Mouse (Mus musculus) bone marrow macrophage, adult 2 months (primary cell): Measurements from ENCODE around the gene Trim46. TPM values are rescaled to one million over a fixed set of nuclear protein-coding genes. Genes with fewer than 3 reads are reported as not detected.

Source experiments
- H3K27ac ChIP-seq: 2 replicates; pipeline ENCODE4 v1.5.1; 2012; ENCODE audit warnings: low read depth, low read length; ENCODE audit not compliant: insufficient read depth
- H3K4me1 ChIP-seq: 2 replicates; pipeline ENCODE4 v1.6.1; 2012; ENCODE audit warnings: low read length; ENCODE audit not compliant: control insufficient read depth, insufficient read depth
- H3K4me3 ChIP-seq: 2 replicates; pipeline ENCODE4 v1.5.1; 2012; ENCODE audit warnings: mild to moderate bottlenecking, low read length, moderate library complexity; ENCODE audit not compliant: insufficient read depth
- CTCF ChIP-seq: IDR thresholded peaks from 2 replicates; pipeline ENCODE4 v1.5.1; 2012; ENCODE audit warnings: low read depth, mild to moderate bottlenecking, low read length, moderate library complexity
- POLR2A ChIP-seq: IDR thresholded peaks from 2 replicates; pipeline ENCODE4 v1.6.1; 2012; ENCODE audit warnings: mild to moderate bottlenecking, low read depth, low read length, borderline replicate concordance
- polyA plus RNA-seq: library from polyadenylated mRNA; stranded (reverse); fragments of >200 nt; gene quantifications from 2 replicates; pipeline ENCODE4 v1.2.4, GENCODE M21; 2012; ENCODE audit not compliant: missing spikeins, insufficient read depth, insufficient read length

Trim46 gene
- polyA plus RNA-seq, 1 experiment = 0.34 TPM

GRCm38 (mm10) chr3:89256177-89256576 lies 10.1 kb upstream of the Trim46 start:
- Histone ChIP-seq H3K4me1 (peaks cover 12% of the 10 kb centered on the region), H3K4me3 (no peak overlapping the region), H3K27ac (no peak overlapping the region)
- TF ChIP-seq POLR2A = no peak
- TF ChIP-seq CTCF = no peak

DNA sequence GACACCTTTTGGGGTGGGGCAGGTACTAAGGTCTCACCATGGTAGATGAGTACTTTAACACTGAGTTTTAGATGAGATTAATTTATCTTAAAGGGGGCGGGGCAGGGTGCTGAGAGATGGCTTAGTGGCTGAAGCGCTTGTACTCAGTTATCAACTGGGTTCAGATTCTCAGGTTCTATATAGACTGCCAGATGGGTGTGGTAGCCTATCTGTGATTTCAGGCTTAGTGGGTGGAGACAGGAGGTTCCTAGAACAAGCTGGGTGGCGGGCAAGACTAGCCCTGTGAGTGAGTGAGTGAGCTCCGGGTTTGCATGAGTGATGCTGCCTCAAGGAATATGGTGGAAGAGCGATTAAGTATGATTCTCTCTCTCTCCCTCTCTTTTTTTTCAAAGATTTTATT lies 8.9 kb upstream of the Trim46 start:
- Histone ChIP-seq H3K4me3 (no peak overlapping the region), H3K27ac (no peak overlapping the region), H3K4me1 (peaks cover 22% of the 10 kb centered on the region)
- TF ChIP-seq CTCF = no peak
- TF ChIP-seq POLR2A = no peak

DNA sequence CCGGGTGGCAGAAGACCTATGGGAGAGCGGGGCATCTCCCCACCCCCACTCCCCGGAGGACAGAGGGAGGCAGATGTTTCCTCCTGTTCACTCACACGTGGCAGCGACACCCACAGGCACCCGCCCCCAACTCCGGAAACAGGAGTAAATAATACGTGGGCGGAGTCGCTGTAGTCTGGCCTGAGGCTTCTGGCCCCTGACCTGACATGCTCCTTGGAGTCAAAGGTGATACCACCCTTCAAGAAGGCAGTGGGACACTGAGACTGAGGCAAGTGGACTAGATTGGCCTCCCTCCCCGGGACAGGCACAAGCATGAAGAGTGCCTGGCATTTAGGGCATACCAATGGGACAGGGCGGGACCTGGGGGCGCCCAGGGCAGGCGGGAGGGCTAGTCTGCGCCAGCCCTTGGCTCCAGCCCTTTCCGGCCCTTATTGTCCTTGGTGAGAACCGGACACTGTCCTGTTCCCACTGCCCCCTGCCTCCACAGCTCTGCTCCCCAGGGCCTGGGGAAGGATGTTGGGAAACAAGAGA lies 5.3 kb upstream of the Trim46 start:
- no peak overlapping the region for H3K27ac ChIP-seq
- peak overlapping the region; percentile 20 for H3K4me3 ChIP-seq
- TF ChIP-seq POLR2A (no peak), CTCF (no peak)
- H3K4me1 ChIP-seq = peaks cover 30% of the 10 kb centered on the region

- H3K4me1 ChIP-seq = peaks cover 26% of the 10 kb centered on the region
- TF ChIP-seq POLR2A (no peak), CTCF (no peak)
- no peak overlapping the region for H3K4me3 ChIP-seq
- no peak overlapping the region for H3K27ac ChIP-seq
Observed at GRCm38 (mm10) chr3:89250435-89251040, 4.4 kb upstream of the Trim46 start.

GRCm38 (mm10) chr3:89247466-89247865 lies 1.4 kb upstream of the Trim46 start:
- peak overlapping the region; percentile 81; the same call in 1 of the 2 replicates for H3K4me3 ChIP-seq
- peaks cover 28% of the 10 kb centered on the region for H3K4me1 ChIP-seq
- TF ChIP-seq CTCF (no peak), POLR2A (no peak)
- H3K27ac ChIP-seq = no peak overlapping the region

GRCm38 (mm10) chr3:89245688-89246171 lies 379 bp downstream of the Trim46 start, which contains the start of gene Krtcap2:
Gene Krtcap2 (plus strand): TSS chr3:89245966.
- TF ChIP-seq CTCF = 0 out of 2 replicates have a peak, but pooled peaks have one; percentile 0
- no peak for TF ChIP-seq POLR2A
- Histone ChIP-seq H3K27ac (peak within 1 kb of the TSS; percentile 43), H3K4me3 (peak within 1 kb of the TSS; percentile 81), H3K4me1 (peaks cover 16% of the 10 kb centered on the region)

DNA sequence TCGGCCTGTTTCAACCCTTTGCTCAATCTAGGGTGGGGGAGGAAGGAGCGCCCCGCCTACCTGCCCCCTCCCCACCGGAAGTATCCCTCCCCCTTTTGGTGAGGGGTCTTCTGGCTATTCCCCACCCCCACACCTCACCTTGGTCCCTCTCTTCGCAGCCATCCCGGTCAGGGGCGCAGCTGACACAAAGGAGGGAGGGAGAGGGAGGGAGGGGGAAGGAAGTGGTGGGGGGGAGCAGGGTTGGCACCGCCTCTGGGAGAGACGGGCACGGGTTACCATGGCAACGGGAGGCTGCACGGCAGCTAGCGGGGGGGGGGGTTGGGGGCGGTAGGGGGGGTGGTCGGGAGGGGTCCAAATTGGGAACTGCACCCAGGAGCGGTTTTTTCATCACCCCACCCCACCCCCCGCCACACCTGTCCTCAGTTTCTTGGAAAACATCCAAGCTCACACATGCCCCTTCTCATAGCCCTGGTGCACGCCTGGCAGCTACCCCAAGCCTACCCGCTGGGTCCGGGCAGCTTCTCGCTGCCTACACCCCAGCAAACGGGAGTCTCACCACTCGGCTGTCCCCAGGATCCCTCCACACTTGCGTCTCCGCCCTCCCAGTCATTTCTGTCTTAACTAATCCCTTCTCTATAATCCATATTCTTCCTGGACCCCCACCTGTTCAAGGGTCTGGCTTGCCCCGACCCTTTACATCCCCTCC lies 974 bp downstream of the Trim46 start:
- no peak overlapping the region for H3K27ac ChIP-seq
- TF ChIP-seq CTCF (no peak), POLR2A (no peak)
- peaks cover 10% of the 10 kb centered on the region for H3K4me1 ChIP-seq
- H3K4me3 ChIP-seq = peak overlapping the region; percentile 30

DNA sequence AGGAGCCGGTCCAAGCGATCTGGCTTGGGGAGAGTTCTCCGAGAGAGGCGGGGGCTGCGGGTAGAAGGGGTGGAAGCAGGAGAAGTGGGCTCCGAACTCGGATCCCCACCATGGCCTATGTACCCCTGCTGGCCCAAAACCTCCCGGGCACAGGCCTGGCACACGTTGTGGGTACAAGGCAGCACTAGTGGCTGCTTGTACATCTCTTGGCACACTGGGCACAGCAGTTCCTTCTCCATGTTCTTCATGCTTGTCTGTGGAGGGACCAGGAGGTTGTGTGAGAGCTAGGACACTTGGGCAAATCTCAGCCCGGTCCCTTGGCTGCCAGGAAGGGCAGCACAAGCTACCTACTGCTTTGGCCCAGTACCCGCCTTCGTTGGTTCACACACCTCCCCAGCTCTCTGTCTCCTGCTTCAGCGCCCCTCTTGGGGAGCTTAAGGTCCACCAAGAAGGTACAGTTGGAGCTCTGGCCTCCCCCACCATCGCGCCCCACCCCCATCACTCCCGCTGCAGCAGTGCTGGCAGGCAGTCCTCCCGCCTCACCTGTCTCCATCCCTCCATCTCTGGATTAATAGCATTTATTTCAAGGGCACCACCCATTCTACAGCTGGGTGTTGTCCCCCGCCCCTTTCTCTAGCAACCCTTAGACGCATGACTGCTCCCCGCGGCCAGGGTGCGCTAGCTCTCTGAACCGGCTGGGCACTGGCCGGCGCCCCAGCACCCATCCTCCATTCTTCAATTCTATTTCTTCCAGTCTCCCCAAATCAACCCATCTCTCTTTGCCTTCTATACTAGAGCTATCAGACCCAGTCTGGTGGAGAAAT lies 1.7 kb downstream of the Trim46 start:
- no peak for TF ChIP-seq POLR2A
- no peak for TF ChIP-seq CTCF
- Histone ChIP-seq H3K27ac (no peak overlapping the region), H3K4me1 (peaks cover 10% of the 10 kb centered on the region), H3K4me3 (no peak overlapping the region)

- H3K4me3 ChIP-seq = no peak overlapping the region
- TF ChIP-seq POLR2A (no peak), CTCF (no peak)
- H3K27ac ChIP-seq = no peak overlapping the region
- H3K4me1 ChIP-seq = peaks cover 10% of the 10 kb centered on the region
Observed at GRCm38 (mm10) chr3:89243609-89244008, 2.5 kb downstream of the Trim46 start.
